Mouse (Mus musculus): ENCODE data around the gene Snap25.

DNA sequence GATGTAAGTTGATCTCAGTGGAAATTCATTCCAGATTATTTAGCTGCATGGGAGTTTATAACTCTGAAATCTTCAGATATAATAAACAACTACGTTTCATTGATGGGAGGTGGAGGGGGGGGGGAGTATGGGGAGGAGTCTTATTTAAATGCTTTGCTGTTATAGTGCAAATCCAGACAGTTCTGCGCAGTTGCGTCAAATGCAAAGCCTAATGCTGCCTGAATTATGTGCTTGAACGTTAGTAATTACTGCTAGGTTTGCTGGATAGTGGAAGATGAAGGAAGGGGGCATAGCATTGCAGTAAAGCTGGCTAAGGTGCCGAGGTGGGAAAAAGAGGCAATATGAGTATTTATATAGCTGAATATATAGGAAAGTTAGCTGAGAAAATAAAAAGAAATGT is 2.3 kb downstream of the Snap25 start:
- no peak for TF ChIP-seq CTCF (IDR thresholded peaks at IDR 0.05; ENCODE audit: low read depth, low read length)
- TF ChIP-seq POLR2A (IDR thresholded peaks at IDR 0.05; ENCODE audit: extremely low read depth, insufficient read depth, low read length), result no peak
